Mouse (Mus musculus) CH12.LX (cell line): ENCODE results near the gene Tyro3. TPM values are rescaled to one million over a fixed set of nuclear protein-coding genes. Genes with fewer than 3 reads are reported as not detected.

Experiments
- DNase-seq: peaks from one replicate; pipeline ENCODE4 v3.0.0-alpha.2; 2013; ENCODE audit errors: extremely low read depth
- H3K27ac ChIP-seq: 2 replicates; pipeline ENCODE4 v1.5.1; 2012; ENCODE audit warnings: low read depth, mild to moderate bottlenecking, control low read depth, moderate library complexity; ENCODE audit not compliant: insufficient read depth
- H3K27me3 ChIP-seq: replicated peaks from 2 replicates; pipeline ENCODE3; 2012; ENCODE audit warnings: inconsistent platforms
- H3K36me3 ChIP-seq, 2 experiments: replicated peaks in 1 of 2; 2 replicates each; pipeline versions ENCODE3 to v1.6.1; 2012; ENCODE audit warnings: inconsistent platforms in 1 of 2, low read length in 1 of 2, mild to moderate bottlenecking in 1 of 2, mixed read lengths in 1 of 2, moderate library complexity in 1 of 2; ENCODE audit not compliant: control insufficient read depth in 1 of 2, insufficient read depth in 1 of 2
- H3K4me1 ChIP-seq, 2 experiments: 2 replicates each; pipeline ENCODE4 v1.6.1; 2012; ENCODE audit warnings: inconsistent platforms in 1 of 2, moderate library complexity in 1 of 2; ENCODE audit not compliant: insufficient read depth in 2 of 2, control insufficient read depth in 1 of 2
- H3K4me2 ChIP-seq: 2 replicates; pipeline ENCODE4 v1.6.1; 2012; ENCODE audit warnings: low read depth, mild to moderate bottlenecking, control low read depth; ENCODE audit not compliant: poor library complexity, insufficient read depth, severe bottlenecking
- H3K4me3 ChIP-seq, 3 experiments: fragments of 150-350 bp in 1 of 3; sonication (generic) in 1 of 3; replicated peaks in 1 of 3; 2 replicates each; pipeline versions ENCODE3 to v1.5.1; 2011 to 2012; ENCODE audit warnings: low read depth in 2 of 3, low read length in 2 of 3, mild to moderate bottlenecking in 2 of 3, moderate library complexity in 2 of 3, control low read depth in 1 of 3, improper control_type of control experiment in 1 of 3, inconsistent platforms in 1 of 3, mixed read lengths in 1 of 3; ENCODE audit not compliant: poor library complexity in 1 of 3
- H3K79me2 ChIP-seq: replicated peaks from 2 replicates; pipeline ENCODE4 v1.6.1; 2012; ENCODE audit warnings: mild to moderate bottlenecking, moderate library complexity; ENCODE audit not compliant: control insufficient read depth, poor library complexity, insufficient read depth, severe bottlenecking; ENCODE audit errors: extremely low read depth
- H3K9ac ChIP-seq: 2 replicates; pipeline ENCODE4 v1.6.1; 2012; ENCODE audit warnings: low read depth, mild to moderate bottlenecking, control low read depth, moderate library complexity; ENCODE audit not compliant: insufficient read depth
- H3K9me3 ChIP-seq: replicated peaks from 2 replicates; pipeline ENCODE3; 2012; ENCODE audit warnings: low read length, inconsistent platforms, mixed read lengths
- BHLHE40 ChIP-seq: IDR thresholded peaks from 2 replicates; pipeline ENCODE4 v1.6.1; 2011; ENCODE audit warnings: mild to moderate bottlenecking, low read depth, low read length, improper control_type of control experiment
- CHD2 ChIP-seq: IDR thresholded peaks from 2 replicates; pipeline ENCODE4 v1.6.1; 2011; ENCODE audit warnings: low read length, improper control_type of control experiment
- E2F4 ChIP-seq: IDR thresholded peaks from 2 replicates; pipeline ENCODE4 v1.6.1; 2011; ENCODE audit warnings: low read depth, low read length, improper control_type of control experiment; ENCODE audit not compliant: insufficient replicate concordance
- ELF1 ChIP-seq: IDR thresholded peaks from 2 replicates; pipeline ENCODE4 v1.6.1; 2014; ENCODE audit warnings: low read depth, mild to moderate bottlenecking, inconsistent platforms, low read length, improper control_type of control experiment
- ETS1 ChIP-seq: conservative IDR thresholded peaks from 2 replicates; pipeline ENCODE4 v1.6.1; 2012; ENCODE audit warnings: low read depth, mild to moderate bottlenecking, inconsistent platforms, low read length, improper control_type of control experiment, moderate library complexity
- HCFC1 ChIP-seq: IDR thresholded peaks from 2 replicates; pipeline ENCODE4 v1.6.1; 2012; ENCODE audit warnings: low read depth, mild to moderate bottlenecking, inconsistent platforms, low read length, improper control_type of control experiment
- IRF4 ChIP-seq: IDR thresholded peaks from 2 replicates; pipeline ENCODE4 v1.6.1; 2014; ENCODE audit warnings: low read depth, mild to moderate bottlenecking, inconsistent platforms, low read length, improper control_type of control experiment
- JUND ChIP-seq: conservative IDR thresholded peaks from 2 replicates; pipeline ENCODE4 v1.6.1; 2011; ENCODE audit warnings: low read depth, low read length, improper control_type of control experiment
- KAT2A ChIP-seq: IDR thresholded peaks from 2 replicates; pipeline ENCODE4 v1.6.1; 2012; ENCODE audit warnings: low read length, improper control_type of control experiment, inconsistent platforms; ENCODE audit not compliant: insufficient replicate concordance
- MAFK ChIP-seq: IDR thresholded peaks from 2 replicates; pipeline ENCODE4 v1.6.1; 2011; ENCODE audit warnings: low read length, improper control_type of control experiment; ENCODE audit not compliant: insufficient replicate concordance
- MAZ ChIP-seq: IDR thresholded peaks from 2 replicates; pipeline ENCODE4 v1.6.1; 2012; ENCODE audit warnings: low read depth, mild to moderate bottlenecking, inconsistent platforms, low read length, improper control_type of control experiment, moderate library complexity
- MYC ChIP-seq: IDR thresholded peaks from 2 replicates; pipeline ENCODE4 v1.6.1; 2011; ENCODE audit warnings: low read depth, mild to moderate bottlenecking, improper control_type of control experiment, low read length
- NELFE ChIP-seq: IDR thresholded peaks from 2 replicates; pipeline ENCODE4 v1.6.1; 2011; ENCODE audit warnings: low read depth, low read length, improper control_type of control experiment
- NRF1 ChIP-seq: IDR thresholded peaks from 2 replicates; pipeline ENCODE4 v1.6.1; 2014; ENCODE audit warnings: low read depth, mild to moderate bottlenecking, inconsistent platforms, low read length, improper control_type of control experiment, moderate library complexity
- PAX5 ChIP-seq: IDR thresholded peaks from 2 replicates; pipeline ENCODE4 v1.6.1; 2012; ENCODE audit warnings: low read length, inconsistent platforms, mixed read lengths
- POLR2A ChIP-seq: IDR thresholded peaks from 2 replicates; pipeline ENCODE4 v1.6.1; 2011; ENCODE audit warnings: low read depth, mild to moderate bottlenecking, improper control_type of control experiment, low read length
- POLR2AphosphoS2 ChIP-seq: IDR thresholded peaks from 2 replicates; pipeline ENCODE4 v1.6.1; 2011; ENCODE audit warnings: low read depth, low read length, improper control_type of control experiment
- RCOR1 ChIP-seq: conservative IDR thresholded peaks from 2 replicates; pipeline ENCODE4 v1.6.1; 2012; ENCODE audit warnings: low read depth, mild to moderate bottlenecking, inconsistent platforms, low read length, improper control_type of control experiment
- SIN3A ChIP-seq: IDR thresholded peaks from 2 replicates; pipeline ENCODE4 v1.6.1; 2012; ENCODE audit warnings: low read length, improper control_type of control experiment, inconsistent platforms
- SMC3 ChIP-seq: IDR thresholded peaks from 2 replicates; pipeline ENCODE4 v1.6.1; 2011; ENCODE audit warnings: low read depth, low read length, improper control_type of control experiment
- TBP ChIP-seq: conservative IDR thresholded peaks from 2 replicates; pipeline ENCODE4 v1.6.1; 2011; ENCODE audit warnings: low read depth, low read length, improper control_type of control experiment
- TCF12 ChIP-seq: IDR thresholded peaks from 2 replicates; pipeline ENCODE4 v1.6.1; 2014; ENCODE audit warnings: low read depth, mild to moderate bottlenecking, inconsistent platforms, low read length, improper control_type of control experiment
- USF2 ChIP-seq: conservative IDR thresholded peaks from 2 replicates; pipeline ENCODE4 v1.6.1; 2011; ENCODE audit warnings: low read depth, low read length, improper control_type of control experiment
- dilution Hi-C: fragments of 300-500 bp; cut with MboI; formaldehyde crosslinking; loops from 2 replicates; pipeline ENCODE4 v1.14.3; 2020; ENCODE audit warnings: low sequenced_read_pairs; ENCODE audit not compliant: extremely low pct_unique_long_range_greater_than_20kb, extremely low pct_ligation_motif_present
- in situ Hi-C: fragments of 300-500 bp; cut with MboI; formaldehyde crosslinking; loops from 3 replicates; pipeline ENCODE4 v1.14.3; 2019; ENCODE audit warnings: low sequenced_read_pairs, low pct_ligation_motif_present, low pct_unique_long_range_greater_than_20kb, mixed read lengths
- polyA plus RNA-seq: library from polyadenylated mRNA; unstranded; fragments of >175 nt; gene quantifications from 2 replicates; pipeline ENCODE4 v1.2.1, GENCODE M21; 2012; ENCODE audit warnings: low read depth; ENCODE audit not compliant: insufficient read length
- total RNA-seq, 2 experiments: library from RNA; depleted of rRNA; stranded (reverse); fragments of 300-350 nt in 1 of 2; fragments of >200 nt in 1 of 2; gene quantifications; 2 replicates each; pipeline ENCODE4 v1.2.3; 2012 to 2014

Tyro3 gene
- total and polyA plus RNA-seq, 3 experiments: 20.3 to 39.7 (median 23.7) TPM

DNA sequence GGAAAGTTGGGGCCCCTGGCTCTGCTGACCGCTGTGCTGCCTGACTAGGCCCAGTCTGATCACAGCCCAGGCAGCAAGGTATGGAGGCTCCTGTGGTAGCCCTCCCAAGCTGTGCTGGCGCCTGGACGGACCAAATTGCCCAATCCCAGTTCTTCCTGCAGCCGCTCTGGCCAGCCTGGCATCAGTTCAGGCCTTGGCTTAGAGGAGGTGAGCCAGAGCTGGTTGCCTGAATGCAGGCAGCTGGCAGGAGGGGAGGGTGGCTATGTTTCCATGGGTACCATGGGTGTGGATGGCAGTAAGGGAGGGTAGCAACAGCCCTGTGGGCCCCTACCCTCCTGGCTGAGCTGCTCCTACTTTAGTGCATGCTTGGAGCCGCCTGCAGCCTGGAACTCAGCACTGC is 19.5 kb downstream of the Tyro3 start:
- Histone ChIP-seq H3K79me2 (no peaks in the 10 kb centered on the region), H3K4me2 (no peak overlapping the region), H3K36me3 (peaks cover 23 to 52% of the 10 kb centered on the region in 2 experiments), H3K4me1 (peaks cover 0 to 22% of the 10 kb centered on the region in 2 experiments; a peak in 2 of 4 replicates), H3K9ac (no peak overlapping the region), H3K9me3 (no peaks in the 10 kb centered on the region), H3K27me3 (no peaks in the 10 kb centered on the region), H3K4me3 (no peak overlapping the region), H3K27ac (no peak overlapping the region)
- in situ Hi-C loops (no loop called here), dilution Hi-C loops (no loop called here)
- TF ChIP-seq TBP: no peak
- TF ChIP-seq USF2: no peak
- no peak for TF ChIP-seq JUND
- no peak for TF ChIP-seq KAT2A
- TF ChIP-seq NELFE: no peak
- no peak for TF ChIP-seq ELF1
- TF ChIP-seq PAX5: no peak
- TF ChIP-seq E2F4: no peak
- TF ChIP-seq SMC3: no peak
- TF ChIP-seq IRF4: no peak
- TF ChIP-seq NRF1: no peak
- no peak for TF ChIP-seq BHLHE40
- TF ChIP-seq MAFK: no peak
- TF ChIP-seq POLR2A: no peak
- no peak for DNase-seq

DNA sequence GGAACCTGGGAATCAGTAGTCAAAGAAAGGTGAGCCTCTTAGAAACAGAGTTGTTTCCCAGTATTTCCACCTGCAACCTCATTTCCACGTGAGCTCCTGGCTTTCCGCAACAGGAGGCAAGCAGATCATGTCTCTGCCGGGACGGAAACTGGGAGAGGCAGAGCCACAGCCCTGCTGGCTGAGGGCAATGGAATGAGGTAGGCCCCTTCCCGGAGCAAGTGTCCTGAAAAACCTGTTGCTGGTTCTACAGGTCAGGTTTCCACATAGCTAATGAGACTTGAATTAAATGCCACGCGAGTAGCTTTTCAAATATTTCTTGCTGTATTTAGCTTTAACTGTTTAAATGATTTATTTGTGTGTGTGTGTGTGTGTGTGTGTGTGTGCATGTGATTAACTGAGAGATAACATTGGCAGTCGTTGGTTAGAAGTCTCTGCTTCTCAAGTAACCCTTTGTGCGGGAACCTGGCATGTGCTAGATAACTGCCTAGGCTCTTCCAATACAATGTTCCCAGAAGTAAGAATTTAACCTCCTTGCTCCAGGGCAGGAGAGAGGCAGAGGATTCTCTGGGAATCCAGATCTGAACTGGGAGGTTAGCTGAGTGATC is 21.2 kb downstream of the Tyro3 start:
- Histone ChIP-seq H3K27ac (no peak overlapping the region), H3K27me3 (no peaks in the 10 kb centered on the region)
- no peak for TF ChIP-seq IRF4
- TF ChIP-seq CHD2: no peak
- no peak for TF ChIP-seq TCF12
- no peak for TF ChIP-seq MYC
- TF ChIP-seq MAZ: no peak
- no peak for TF ChIP-seq TBP
- TF ChIP-seq SIN3A: no peak
- TF ChIP-seq E2F4: no peak
- no peak for TF ChIP-seq ETS1
- TF ChIP-seq JUND: no peak
- no peak for TF ChIP-seq RCOR1
- no peak for TF ChIP-seq HCFC1
- no peak for TF ChIP-seq POLR2AphosphoS2
- TF ChIP-seq, all 38 proteins: peak for 0
- DNase-seq: no peak
- dilution Hi-C loops: no loop called here
- Histone ChIP-seq H3K4me3 (no peak overlapping the region), H3K4me1 (peaks cover 0 to 17% of the 10 kb centered on the region in 2 experiments; a peak in 2 of 4 replicates), H3K9ac (no peak overlapping the region), H3K79me2 (no peaks in the 10 kb centered on the region), H3K4me2 (no peak overlapping the region), H3K36me3 (peaks cover 13 to 35% of the 10 kb centered on the region in 2 experiments), H3K9me3 (no peaks in the 10 kb centered on the region)
- in situ Hi-C loops: no loop called here
